Mouse (Mus musculus) spleen, adult 2 months (tissue): ENCODE measurements around the gene Filip1l. TPM values are rescaled to one million over a fixed set of nuclear protein-coding genes. Genes with fewer than 3 reads are reported as not detected.
A peak's percentile ranks its signal among the peaks of the same experiment; 100 is the strongest.

Experiments used
- DNase-seq, 2 experiments: peaks; one replicate each; pipeline versions ENCODE4 v3.0.0 to v3.0.0-alpha.2; 2012 to 2021; ENCODE audit warnings: low spot score in 2 of 2, low read depth in 1 of 2
- H3K27ac ChIP-seq: fragments of 200-500 bp; 2 replicates; pipeline ENCODE4 v1.5.1; 2012; ENCODE audit warnings: low read length, inconsistent platforms; ENCODE audit not compliant: insufficient read depth
- H3K27me3 ChIP-seq: fragments of 200-500 bp; 2 replicates; pipeline ENCODE4 v1.6.1; 2012; ENCODE audit warnings: mild to moderate bottlenecking, moderate library complexity, low read length, inconsistent platforms; ENCODE audit not compliant: control insufficient read depth, insufficient read depth
- H3K36me3 ChIP-seq: fragments of 200-500 bp; 2 replicates; pipeline ENCODE4 v1.6.1; 2012; ENCODE audit warnings: mild to moderate bottlenecking, low read length, inconsistent platforms; ENCODE audit not compliant: control insufficient read depth, insufficient read depth
- H3K4me1 ChIP-seq: fragments of 200-500 bp; 2 replicates; pipeline ENCODE4 v1.6.1; 2011; ENCODE audit warnings: inconsistent platforms; ENCODE audit not compliant: control insufficient read depth, insufficient read depth, insufficient read length
- H3K4me3 ChIP-seq: fragments of 200-500 bp; 2 replicates; pipeline ENCODE4 v1.5.1; 2011; ENCODE audit warnings: mild to moderate bottlenecking, inconsistent platforms; ENCODE audit not compliant: insufficient read depth, insufficient read length; ENCODE audit errors: extremely low read depth
- CTCF ChIP-seq: fragments of 200-500 bp; IDR thresholded peaks from 2 replicates; pipeline ENCODE4 v1.5.1; 2011; ENCODE audit warnings: mild to moderate bottlenecking, inconsistent platforms; ENCODE audit not compliant: insufficient read depth, insufficient read length, insufficient replicate concordance; ENCODE audit errors: extremely low read depth
- POLR2A ChIP-seq: fragments of 200-500 bp; IDR thresholded peaks from 2 replicates; pipeline ENCODE4 v1.6.1; 2011; ENCODE audit warnings: low read depth, low read length, inconsistent platforms
- WGBS: fragments of 180-500 bp; shearing (Covaris S2); methylation state at CpG from one replicate; pipeline ENCODE4 v1.1.7; 2018; 5-methylcytosine and 5-hydroxymethylcytosine counted together
- polyA plus RNA-seq: library from polyadenylated mRNA; depleted of rRNA; stranded (reverse); fragments of >200 nt; gene quantifications from 2 replicates; pipeline ENCODE4 v1.2.3, GENCODE M21; 2012

The Filip1l gene
- polyA plus RNA-seq, 1 experiment = 15.3 TPM

DNA sequence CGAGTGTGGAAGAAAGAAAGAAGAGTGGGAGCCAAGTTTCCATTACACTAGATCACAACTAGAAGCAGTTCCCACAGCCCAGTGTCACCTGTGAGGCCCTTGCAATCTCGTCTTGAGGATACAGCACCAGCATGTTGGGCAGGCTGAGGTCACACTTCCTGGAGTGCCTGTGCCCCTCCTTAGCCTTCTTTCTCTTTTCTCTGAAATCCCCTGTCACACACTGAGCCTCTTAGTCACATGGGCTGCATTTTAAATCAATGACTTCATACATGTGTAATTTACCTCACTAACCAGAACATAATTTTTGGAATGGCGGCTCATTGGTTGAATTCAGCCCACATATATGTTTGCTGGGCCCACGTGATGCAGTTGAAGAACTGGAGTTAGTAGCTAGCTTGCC is 50.0 kb downstream of the Filip1l start:
- H3K27ac ChIP-seq = no peak overlapping the region
- TF ChIP-seq POLR2A (no peak), CTCF (no peak)
- peaks cover 6% of the 10 kb centered on the region; the same call in 1 of the 2 replicates for H3K4me1 ChIP-seq
- 67% methylated on average over 4 of the region's 4 CpGs for WGBS
- H3K4me3 ChIP-seq = no peak overlapping the region
- H3K36me3 ChIP-seq = no peaks in the 10 kb centered on the region
- DNase-seq = peak in 1 of 2 experiments; percentile 37
- no peaks in the 10 kb centered on the region for H3K27me3 ChIP-seq

DNA sequence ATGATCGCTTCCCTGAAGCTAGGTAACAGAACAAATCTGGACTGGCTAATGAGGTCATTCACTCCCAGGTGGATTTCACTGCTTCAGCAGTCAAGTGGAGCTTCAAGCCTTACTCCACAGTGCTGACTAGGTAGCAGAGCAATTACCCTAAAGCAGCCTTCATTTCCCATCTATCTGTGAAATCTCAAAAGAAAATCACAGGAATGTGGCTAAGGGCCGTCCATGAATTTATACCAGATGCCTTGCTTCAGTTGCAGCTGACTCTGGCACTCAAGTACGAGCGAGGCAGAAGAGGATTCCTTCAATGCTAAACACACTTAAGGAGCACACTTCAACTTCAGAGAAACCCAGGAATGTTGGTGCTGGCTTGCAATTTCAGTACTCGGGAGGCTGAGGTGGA is 50.9 kb downstream of the Filip1l start:
- Histone ChIP-seq H3K4me3 (no peak overlapping the region), H3K27me3 (no peaks in the 10 kb centered on the region), H3K4me1 (peaks cover 6% of the 10 kb centered on the region; the same call in 1 of the 2 replicates), H3K36me3 (no peaks in the 10 kb centered on the region), H3K27ac (no peak overlapping the region)
- 92% methylated on average over 5 of the region's 5 CpGs for WGBS
- TF ChIP-seq POLR2A = no peak
- no peak for TF ChIP-seq CTCF
- DNase-seq = no peak

DNA sequence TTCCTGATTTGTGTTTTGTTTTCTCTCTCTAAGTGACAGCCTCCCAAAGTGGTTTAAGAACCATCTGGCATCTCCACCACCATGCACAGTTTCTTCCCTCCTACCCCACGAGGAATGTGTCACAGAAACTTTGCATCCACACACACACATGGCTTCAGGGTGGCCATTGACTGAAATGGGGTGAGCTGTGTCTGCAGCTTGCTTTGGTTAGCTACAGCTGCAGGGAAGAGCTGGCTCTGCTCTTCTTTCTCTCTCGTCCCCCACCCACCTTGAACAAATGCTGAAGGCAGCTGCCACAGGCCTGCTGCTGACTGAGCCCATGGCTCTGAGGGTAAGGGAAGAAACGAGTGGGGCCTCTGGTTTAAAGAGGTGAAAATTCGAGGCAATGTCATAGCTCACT is 59.9 kb downstream of the Filip1l start:
- Histone ChIP-seq H3K36me3 (no peaks in the 10 kb centered on the region), H3K27ac (no peak overlapping the region), H3K4me1 (no peaks in the 10 kb centered on the region), H3K4me3 (no peak overlapping the region), H3K27me3 (no peaks in the 10 kb centered on the region)
- TF ChIP-seq POLR2A (no peak), CTCF (no peak)
- no peak for DNase-seq
- 70% methylated on average over 4 of the region's 4 CpGs for WGBS

DNA sequence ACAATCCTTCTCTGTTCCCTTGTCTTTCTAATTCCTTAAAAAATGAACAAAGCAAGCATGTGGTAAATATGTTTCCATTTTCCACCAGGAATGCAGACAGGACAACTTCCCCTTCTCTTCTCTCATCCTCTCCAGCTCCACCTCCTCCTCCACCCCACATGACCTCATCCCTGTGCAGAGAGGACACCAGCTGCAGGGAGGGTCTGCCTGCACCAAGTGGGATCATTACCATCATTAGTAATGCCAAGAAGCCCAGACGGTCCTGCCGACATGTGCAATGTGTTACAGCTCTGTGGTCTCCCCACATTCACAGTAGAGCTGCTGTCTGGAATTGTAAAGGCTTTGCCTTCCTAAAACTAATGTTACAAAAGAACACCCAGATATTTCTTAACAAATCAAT is 63.2 kb downstream of the Filip1l start:
- Histone ChIP-seq H3K36me3 (no peaks in the 10 kb centered on the region), H3K4me1 (no peaks in the 10 kb centered on the region), H3K27ac (no peak overlapping the region), H3K4me3 (no peak overlapping the region), H3K27me3 (no peaks in the 10 kb centered on the region)
- TF ChIP-seq POLR2A = no peak
- TF ChIP-seq CTCF = no peak
- WGBS = 98% methylated on average over 2 of the region's 2 CpGs
- DNase-seq = no peak

DNA sequence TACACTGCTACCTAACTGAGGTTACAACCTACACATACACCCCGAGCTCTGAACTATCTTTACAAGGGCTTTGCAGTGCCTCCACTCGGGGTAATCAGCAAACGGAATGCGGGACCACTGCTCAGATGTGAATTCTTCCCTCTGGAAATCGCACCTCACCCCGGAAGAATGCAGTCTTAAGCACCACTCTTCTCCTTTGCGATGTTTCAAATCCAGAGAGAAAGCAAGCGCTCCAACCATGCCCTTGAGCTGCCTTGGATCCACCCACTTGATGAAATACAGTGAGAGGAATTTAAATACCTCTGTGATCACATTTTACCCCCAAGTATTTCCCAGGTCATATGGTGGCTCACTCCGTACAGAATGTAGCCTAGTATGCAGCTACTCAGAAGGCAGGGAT is 64.1 kb downstream of the Filip1l start:
- 89% methylated on average over 9 of the region's 9 CpGs for WGBS
- Histone ChIP-seq H3K36me3 (no peaks in the 10 kb centered on the region), H3K4me3 (no peak overlapping the region), H3K27ac (no peak overlapping the region), H3K27me3 (no peaks in the 10 kb centered on the region), H3K4me1 (peaks cover 7% of the 10 kb centered on the region; the same call in 1 of the 2 replicates)
- no peak for TF ChIP-seq CTCF
- no peak for TF ChIP-seq POLR2A
- DNase-seq = no peak

DNA sequence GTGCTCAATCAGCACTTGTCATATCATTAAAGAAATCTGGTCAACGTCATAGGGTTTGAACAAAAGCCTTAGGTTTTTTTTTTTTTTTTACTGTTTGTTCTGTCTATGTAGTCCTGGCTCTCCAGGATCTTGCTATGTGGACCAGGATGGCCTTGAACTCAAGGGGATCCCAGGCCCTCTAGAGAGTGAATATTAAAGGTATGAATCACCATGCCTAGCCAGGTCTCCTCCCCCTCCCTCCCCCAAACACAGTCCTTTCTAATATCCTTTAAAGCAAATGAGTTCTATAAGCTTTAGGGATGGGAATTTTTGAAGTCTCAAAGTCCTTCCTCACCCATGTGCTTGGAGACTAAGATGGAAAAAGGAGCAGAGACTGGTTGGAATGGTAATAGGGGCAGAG is 65.1 kb downstream of the Filip1l start:
- H3K27me3 ChIP-seq = no peaks in the 10 kb centered on the region
- no peak overlapping the region for H3K4me3 ChIP-seq
- peaks cover 12% of the 10 kb centered on the region for H3K4me1 ChIP-seq
- H3K27ac ChIP-seq = no peak overlapping the region
- WGBS = 87% methylated on average over 1 of the region's 1 CpGs
- no peaks in the 10 kb centered on the region for H3K36me3 ChIP-seq
- no peak for DNase-seq
- TF ChIP-seq POLR2A (no peak), CTCF (no peak)

DNA sequence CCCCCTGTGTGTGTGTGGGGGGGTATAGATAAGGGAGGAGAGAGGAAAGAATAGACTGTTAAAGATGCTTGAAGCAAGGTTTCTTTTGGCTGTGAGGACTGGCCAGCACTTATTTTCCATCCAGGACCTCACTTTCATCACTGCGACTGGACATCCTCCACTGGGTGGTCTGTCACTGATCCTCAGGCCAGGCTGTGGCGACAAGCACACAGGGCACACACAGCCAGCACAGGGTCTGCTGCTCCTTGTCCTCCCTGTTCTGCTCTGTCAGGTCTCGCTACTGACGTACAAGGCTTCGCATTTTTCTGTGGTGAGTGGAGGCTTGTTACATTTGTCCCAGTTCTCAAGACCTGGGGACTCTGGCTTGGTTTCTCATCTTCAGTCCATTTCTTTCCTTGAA is 66.4 kb downstream of the Filip1l start:
- Histone ChIP-seq H3K27ac (no peak overlapping the region), H3K4me1 (peaks cover 19% of the 10 kb centered on the region), H3K36me3 (no peaks in the 10 kb centered on the region), H3K4me3 (no peak overlapping the region), H3K27me3 (no peaks in the 10 kb centered on the region)
- no peak for DNase-seq
- 89% methylated on average over 5 of the region's 5 CpGs for WGBS
- TF ChIP-seq POLR2A = no peak
- no peak for TF ChIP-seq CTCF
